Mouse (Mus musculus) retina, postnatal 1 day (tissue): ENCODE data around the gene Tmem132a.
A peak's percentile ranks its signal among the peaks of the same experiment; 100 is the strongest.

Source experiments
- DNase-seq: peaks from one replicate; pipeline ENCODE4 v3.0.0-alpha.2; 2012

Gene Tmem132a

GRCm38 (mm10) chr19:10829436-10830175 lies 40.1 kb downstream of the Tmem132a start, which contains the start of gene Cd6:
TSS of gene Cd6 (minus strand) at chr19:10830058.
- no peak for DNase-seq

GRCm38 (mm10) chr19:10828321-10828720 lies 41.4 kb downstream of the Tmem132a start:
- DNase-seq = no peak

GRCm38 (mm10) chr19:10824061-10824460 lies 45.7 kb downstream of the Tmem132a start:
- no peak for DNase-seq

GRCm38 (mm10) chr19:10822534-10822933 lies 47.2 kb downstream of the Tmem132a start:
- no peak for DNase-seq

- no peak for DNase-seq
Measured at GRCm38 (mm10) chr19:10821319-10821718, 48.4 kb downstream of the Tmem132a start.

- peak; percentile 43 for DNase-seq
Measured at GRCm38 (mm10) chr19:10818217-10818946, 51.4 kb downstream of the Tmem132a start.

- no peak for DNase-seq
Measured at GRCm38 (mm10) chr19:10816462-10816861, 53.3 kb downstream of the Tmem132a start.

- no peak for DNase-seq
Measured at GRCm38 (mm10) chr19:10815871-10816270, 53.9 kb downstream of the Tmem132a start.

- DNase-seq = no peak
Measured at GRCm38 (mm10) chr19:10813905-10814304, 55.8 kb downstream of the Tmem132a start.

GRCm38 (mm10) chr19:10813039-10813438 lies 56.7 kb downstream of the Tmem132a start:
- DNase-seq = no peak

- no peak for DNase-seq
Measured at GRCm38 (mm10) chr19:10811471-10811870, 58.3 kb downstream of the Tmem132a start.

- DNase-seq = no peak
Measured at GRCm38 (mm10) chr19:10810176-10810492, 59.6 kb downstream of the Tmem132a start.

- no peak for DNase-seq
Measured at GRCm38 (mm10) chr19:10809428-10810175, 60.1 kb downstream of the Tmem132a start.

GRCm38 (mm10) chr19:10808524-10809233 lies 61.1 kb downstream of the Tmem132a start:
- DNase-seq = no peak
